Mouse (Mus musculus) left cerebral cortex, postnatal 25 days (tissue): ENCODE data around the gene Efcab2. TPM values are rescaled to one million over a fixed set of nuclear protein-coding genes. Genes with fewer than 3 reads are reported as not detected.

Experiments used
- DNase-seq, 2 experiments: peaks; one replicate each; pipeline ENCODE4 v3.0.0; 2022; ENCODE audit warnings: low spot score in 2 of 2, mixed read lengths in 1 of 2
- intact Hi-C: fragments of 180-260 bp; cut with DNase I; formaldehyde crosslinking; loops from one replicate; pipeline ENCODE4 v1.15.1; 2025
- microRNA-seq, 2 experiments: library from miRNA; unstranded; fragments of <30 nt; microRNA quantifications; one replicate each; pipeline ENCODE4 v1.2.0; 2022
- total RNA-seq, 2 experiments: library from RNA; stranded (reverse); gene quantifications; 2 replicates each; pipeline ENCODE4 v1.2.3; 2021

Efcab2 gene
- total RNA-seq, 2 experiments from 2014 or later = 8.0 to 11.5 TPM

- intact Hi-C loops = loop anchor here (1.0 to 2.0 kb wide), 5 partner anchors 161 to 949 kb away; no protein-coding TSS in a partner anchor
These were observed 121.9 kb downstream of the Efcab2 start for GRCm38 (mm10) chr1:178527547-178528361.

GRCm38 (mm10) chr1:178528431-178529351 is 122.8 kb downstream of the Efcab2 start, which contains the start of gene Kif26b:
Gene Kif26b (plus strand): TSS chr1:178529125.
- peak; percentile 57 to 59 for DNase-seq
- intact Hi-C loops = loop anchor here (2.0 kb wide), 3 partner anchors 160 to 948 kb away; no protein-coding TSS in a partner anchor

More at GRCm38 (mm10) chr1:178527547-178528361, 121.9 kb downstream of the Efcab2 start:
- peak; percentile 37 to 62 for DNase-seq

- intact Hi-C loops = loop anchor here (2.0 kb wide), 3 partner anchors 159 to 947 kb away; no protein-coding TSS in a partner anchor
- peak; percentile 25 to 42 for DNase-seq
These were observed 123.8 kb downstream of the Efcab2 start for GRCm38 (mm10) chr1:178529512-178530300.

- intact Hi-C loops = no loop called here
- peak; percentile 86 to 87 for DNase-seq
These were observed 124.6 kb downstream of the Efcab2 start for GRCm38 (mm10) chr1:178530301-178531078.

Small RNA genes lying within 50 kb of the gene (microRNA-seq; reads per million reads assigned to microRNA genes)
- 0 reads per million in 2 experiments for gene Gm27458

Other genes with a start within 250 kb of the Efcab2 start
- gene Desi2, start 218.7 kb upstream of the Efcab2 start, total RNA-seq = 10 to 100 TPM; 19.5 to 19.7 TPM
- 10 to 100 TPM; 29.8 to 33.8 TPM for gene Cox20, start 87.0 kb upstream of the Efcab2 start, total RNA-seq
- 100 to 1,000 TPM; 382 to 390 TPM for gene Hnrnpu, start 68.3 kb upstream of the Efcab2 start, total RNA-seq
- 10 to 100 TPM in 1 of 2 experiments, 1 to 10 TPM in 1; 9.2 to 10.1 TPM for gene Kif26b, start 123.0 kb downstream of the Efcab2 start, total RNA-seq